Mouse (Mus musculus) adrenal gland, postnatal 10 days (tissue): ENCODE data around the gene Tiam1. TPM values are rescaled to one million over a fixed set of nuclear protein-coding genes. Genes with fewer than 3 reads are reported as not detected.

Experiments used
- DNase-seq: peaks from one replicate; pipeline ENCODE4 v3.0.0; 2021; ENCODE audit warnings: mixed read lengths
- total RNA-seq, 2 experiments: library from RNA; stranded (reverse); gene quantifications; 2 replicates each; pipeline ENCODE4 v1.2.3; 2021

The Tiam1 gene
- total RNA-seq, 2 experiments from 2014 or later, result 47.3 to 50.3 TPM

DNA sequence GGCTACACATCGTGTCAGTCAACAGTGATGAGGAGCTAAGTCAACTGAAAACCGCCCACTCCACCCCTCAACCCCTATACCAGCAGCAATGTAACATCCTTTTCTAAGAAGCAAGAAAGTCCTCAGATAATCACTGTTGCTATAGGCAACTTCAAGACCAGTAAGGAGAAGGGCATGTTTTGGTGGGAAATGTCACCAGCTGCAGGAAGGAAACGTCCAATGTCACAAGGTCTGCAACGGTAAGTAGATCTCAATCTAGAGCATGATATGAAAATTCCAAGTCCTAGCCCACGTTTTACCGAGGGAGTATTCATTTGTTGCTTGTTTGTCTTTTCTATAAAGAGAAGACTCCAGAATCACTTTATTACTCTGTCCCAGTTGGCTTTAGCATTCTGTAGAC lies 95.7 kb downstream of the Tiam1 start:
- DNase-seq, result no peak

DNA sequence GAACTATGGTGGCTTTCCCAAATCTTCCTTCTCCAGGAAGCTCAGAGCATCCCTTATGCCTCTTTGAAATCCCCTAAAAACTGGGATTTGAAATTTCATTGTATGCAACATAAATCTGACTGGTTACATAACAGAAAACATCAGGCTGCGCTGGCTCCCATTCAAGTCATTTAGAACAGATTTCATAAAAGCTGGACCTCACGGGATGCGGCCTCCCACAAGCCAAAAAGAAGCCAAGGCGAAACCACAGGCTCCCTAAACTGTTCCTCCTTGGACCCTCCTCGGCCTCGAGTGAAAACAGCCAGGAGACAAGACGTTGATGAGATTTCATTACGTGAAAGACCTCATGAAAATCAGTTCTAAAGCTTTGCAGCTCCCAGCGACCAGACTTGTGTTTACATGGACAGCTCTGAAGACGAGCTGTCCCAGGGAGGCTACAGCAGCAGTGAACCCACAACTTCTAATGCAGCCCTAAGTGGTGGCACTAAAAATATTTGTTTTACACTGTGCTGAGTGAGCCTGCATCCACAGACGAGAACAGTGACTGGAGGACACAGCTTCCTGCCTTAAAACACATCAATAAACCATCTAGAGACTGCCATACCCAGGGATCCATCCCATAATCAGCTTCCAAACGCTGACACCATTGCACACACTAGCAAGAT lies 96.9 kb downstream of the Tiam1 start:
- DNase-seq, result peak; percentile 51

DNA sequence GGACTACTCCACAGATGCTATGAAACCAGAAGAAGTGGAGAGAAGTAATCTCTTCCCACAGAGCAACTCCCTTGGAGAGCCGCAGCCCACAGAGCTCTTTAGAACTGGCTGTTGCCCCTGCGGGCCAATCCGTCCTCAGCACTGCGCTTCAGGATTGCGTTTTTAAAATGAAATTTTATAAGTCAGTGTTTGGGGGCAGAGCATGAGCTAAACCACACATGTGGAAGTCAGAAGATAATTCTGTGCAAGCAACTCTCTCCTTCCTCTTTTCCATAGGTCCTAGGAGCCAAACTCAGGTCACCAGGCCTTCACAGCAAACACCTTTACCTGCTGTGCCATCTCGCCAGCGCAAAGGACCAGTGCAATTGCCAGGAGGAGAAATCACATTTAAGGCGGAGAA lies 98.0 kb downstream of the Tiam1 start:
- DNase-seq, result no peak

DNA sequence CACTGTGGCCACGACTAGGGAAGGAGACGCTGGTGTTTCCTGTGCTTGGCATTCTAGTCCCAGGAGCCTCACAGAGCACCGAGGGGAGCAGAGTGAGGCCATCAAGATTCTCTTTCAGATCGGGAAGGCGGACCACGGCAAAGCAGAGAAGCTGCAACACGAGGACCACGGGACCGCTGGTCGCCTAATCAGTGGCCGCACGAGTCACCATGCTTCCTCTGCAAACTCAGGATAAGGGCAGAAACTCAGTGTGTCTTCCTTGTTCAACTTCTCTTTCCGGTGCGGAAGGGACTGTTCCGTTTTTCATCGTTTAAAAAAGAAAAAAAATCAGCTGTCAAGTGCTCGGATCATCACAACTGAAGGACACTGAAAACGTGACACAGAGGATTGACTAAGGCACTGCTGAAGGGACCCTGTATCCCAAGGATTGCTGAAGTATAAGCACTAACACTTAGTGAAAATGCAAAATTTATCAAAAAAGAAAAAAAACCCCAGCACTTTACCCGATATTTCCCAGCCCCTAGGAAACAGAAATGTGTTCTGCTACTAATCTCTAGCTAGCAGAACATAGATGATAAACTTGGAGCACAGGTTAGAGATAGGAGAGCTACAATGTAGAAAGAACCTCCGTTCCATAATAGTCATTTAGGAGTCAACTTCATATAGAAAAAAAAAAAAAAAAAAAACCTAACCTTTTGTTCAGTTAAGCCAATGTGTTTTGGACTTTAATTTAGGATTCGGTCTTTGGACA lies 99.4 kb downstream of the Tiam1 start:
- no peak for DNase-seq

DNA sequence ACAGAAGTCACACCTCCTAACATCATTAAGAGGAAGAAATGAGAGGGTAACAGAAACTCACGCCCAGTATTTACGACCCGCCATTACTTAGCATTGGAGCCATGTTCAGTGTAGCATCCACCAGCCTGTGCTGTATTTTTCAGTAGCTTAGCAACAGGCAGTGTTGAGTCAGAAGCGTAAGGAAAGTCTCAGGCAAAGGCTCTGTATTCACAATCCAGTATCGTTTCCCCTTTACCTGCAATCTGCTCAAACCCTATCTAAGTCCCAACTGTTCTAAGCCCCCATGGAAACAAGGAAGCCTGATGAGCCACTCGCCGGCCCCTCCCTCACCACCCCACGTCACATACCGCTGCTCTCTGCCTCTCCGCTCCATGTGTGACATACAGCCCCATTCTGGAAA lies 100.7 kb downstream of the Tiam1 start:
- DNase-seq, result no peak

DNA sequence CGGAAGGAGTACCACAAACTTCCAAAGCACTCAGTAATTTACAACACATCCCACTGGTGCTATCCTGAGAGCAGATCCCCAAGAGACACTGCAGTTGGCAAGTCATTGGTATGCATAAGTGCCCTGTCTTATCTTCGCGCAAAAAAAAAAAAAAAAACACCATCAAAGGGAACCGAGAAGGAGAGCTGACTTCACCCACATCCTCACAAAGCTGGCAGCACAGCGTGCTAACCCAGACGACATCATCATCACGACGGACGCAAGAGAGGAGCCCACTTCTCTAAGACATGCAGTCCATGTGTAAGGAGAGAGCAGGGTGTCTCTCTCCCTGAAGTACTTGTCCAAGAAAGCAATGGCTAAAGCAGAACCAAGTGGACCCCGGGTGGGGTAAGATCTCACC lies 101.2 kb downstream of the Tiam1 start:
- no peak for DNase-seq

DNA sequence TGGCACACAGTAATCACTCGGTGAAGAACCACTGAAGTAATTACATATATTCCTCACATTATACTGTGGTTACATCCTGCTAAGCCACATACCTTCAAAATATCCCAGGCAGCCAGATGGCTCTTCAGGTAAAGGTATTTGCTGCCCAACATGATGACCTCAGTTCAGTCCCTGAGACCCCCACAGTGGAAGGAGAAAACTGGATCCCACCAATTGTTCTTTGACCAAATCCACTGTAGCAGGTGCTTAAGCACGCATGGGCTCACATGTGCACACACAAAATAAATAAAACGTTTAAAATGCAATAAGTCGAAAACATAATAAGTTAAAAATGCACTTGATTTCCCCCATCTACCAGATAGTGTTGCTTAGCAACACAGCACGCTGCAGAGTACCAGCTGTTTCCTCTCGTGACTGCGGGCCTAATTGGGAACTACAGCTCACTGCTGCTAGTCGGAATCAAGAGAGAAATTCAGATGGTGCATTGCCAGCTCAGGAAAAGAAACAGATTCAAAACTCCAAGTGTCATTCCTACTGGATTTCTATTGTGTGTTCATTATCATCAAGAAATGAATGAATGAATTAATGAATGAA lies 102.7 kb downstream of the Tiam1 start:
- no peak for DNase-seq

DNA sequence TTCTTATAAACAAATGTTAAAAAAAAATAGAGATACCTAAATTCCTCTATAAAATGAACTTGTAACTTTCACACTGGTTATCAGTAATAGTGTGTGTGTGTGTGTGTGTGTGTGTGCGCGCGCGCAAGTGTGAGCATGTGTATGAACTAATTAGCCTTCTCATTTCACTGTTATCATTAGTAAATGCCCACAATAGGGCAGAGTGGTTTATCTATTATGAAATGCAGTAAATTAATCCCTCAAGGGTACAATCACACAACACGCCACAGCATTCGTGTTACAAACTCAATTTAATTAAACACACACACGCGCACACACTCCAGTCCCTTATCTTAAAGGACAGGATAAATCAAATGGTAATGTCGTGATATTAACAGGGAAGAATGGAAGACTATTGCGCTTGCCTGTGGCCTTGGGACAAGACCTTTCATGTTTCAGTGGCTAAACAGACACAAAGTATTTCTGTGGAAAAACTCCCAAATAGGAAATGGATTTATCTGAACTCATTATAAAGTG lies 107.9 kb downstream of the Tiam1 start:
- DNase-seq, result no peak

DNA sequence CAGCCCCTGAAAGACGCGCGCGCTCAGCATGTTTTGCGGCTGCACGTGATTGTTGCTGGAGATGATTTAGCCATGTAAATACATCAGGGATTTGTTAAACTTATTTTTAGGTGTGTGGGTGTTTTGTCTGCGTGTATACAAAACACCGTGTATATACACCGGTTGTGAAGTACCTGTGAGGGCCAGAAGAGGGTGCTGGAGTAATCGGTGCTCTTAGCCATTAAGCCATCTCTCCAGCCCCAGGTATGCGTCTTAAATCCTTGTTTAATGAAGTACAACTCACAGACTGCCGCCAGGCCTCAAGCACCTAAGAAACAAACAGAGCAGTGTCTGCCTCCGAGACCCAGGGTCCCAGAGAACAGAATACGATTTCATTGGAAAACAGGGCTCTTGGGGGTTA lies 113.2 kb downstream of the Tiam1 start:
- DNase-seq, result no peak

DNA sequence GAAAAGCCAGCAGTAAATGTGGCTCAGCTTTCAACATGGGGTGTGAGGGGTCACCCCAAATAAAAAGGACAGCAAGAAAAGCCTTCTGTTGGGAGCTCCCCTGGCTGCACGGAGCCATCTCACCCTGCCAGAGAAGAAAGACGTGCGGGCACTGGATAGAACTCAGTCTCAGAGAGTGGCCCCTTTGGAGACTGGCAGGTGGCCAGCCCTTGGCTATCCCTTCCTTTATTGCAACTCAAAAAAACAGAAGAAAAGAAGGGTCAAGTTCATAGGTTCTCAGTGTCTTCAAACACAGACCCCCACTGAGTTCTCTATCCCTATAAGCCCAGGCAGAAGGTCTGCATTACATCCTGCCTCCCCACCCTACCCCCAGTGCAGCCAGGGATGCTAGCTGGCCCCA lies 115.7 kb downstream of the Tiam1 start:
- DNase-seq, result no peak

DNA sequence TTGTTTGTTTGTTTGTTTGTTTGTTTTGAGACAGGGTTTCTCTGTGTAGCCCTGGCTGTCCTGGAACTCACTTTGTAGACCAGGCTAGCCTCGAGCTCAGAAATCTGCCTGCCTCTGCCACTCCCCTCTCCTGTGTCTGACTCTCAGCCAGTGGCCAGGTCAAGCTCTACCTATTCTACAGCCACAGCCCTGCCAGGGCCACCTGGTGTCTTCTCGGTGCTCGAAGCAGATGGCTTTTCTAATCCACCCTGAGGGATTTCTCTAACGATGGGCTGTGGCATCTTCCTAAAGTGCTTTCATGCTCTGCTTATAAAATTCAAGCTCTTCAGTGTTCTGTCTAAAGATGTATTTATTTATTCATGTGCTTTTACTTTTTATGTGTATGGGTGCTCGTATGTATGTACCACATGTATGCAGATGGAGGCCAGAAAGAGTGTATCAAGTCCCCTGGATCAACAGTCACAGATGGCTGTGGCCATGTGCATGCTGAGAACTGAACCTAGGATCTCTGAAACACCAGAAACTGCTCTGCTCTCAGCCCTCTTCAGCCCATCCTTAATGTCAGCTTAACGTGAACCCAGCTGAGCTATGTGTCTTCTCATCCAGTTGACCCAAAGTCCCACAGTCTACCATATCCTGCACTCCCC lies 117.9 kb downstream of the Tiam1 start:
- DNase-seq, result no peak

DNA sequence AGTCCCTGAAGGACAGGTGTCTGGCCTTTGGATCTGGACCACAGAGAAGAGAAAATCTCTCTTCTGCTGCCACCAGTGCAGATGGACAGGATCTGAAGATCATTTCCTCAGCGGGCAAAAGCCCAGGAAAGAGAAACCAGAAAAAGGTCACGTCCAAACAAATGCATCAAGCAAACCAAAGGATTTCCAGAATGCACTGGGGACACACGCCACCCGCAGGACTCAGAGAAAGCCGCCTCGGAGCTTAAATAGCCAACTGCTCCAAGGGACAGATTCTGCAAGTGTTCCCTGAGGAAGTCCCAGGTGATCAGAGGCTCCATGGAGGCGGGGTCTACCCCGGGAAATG lies 119.9 kb downstream of the Tiam1 start:
- no peak for DNase-seq

DNA sequence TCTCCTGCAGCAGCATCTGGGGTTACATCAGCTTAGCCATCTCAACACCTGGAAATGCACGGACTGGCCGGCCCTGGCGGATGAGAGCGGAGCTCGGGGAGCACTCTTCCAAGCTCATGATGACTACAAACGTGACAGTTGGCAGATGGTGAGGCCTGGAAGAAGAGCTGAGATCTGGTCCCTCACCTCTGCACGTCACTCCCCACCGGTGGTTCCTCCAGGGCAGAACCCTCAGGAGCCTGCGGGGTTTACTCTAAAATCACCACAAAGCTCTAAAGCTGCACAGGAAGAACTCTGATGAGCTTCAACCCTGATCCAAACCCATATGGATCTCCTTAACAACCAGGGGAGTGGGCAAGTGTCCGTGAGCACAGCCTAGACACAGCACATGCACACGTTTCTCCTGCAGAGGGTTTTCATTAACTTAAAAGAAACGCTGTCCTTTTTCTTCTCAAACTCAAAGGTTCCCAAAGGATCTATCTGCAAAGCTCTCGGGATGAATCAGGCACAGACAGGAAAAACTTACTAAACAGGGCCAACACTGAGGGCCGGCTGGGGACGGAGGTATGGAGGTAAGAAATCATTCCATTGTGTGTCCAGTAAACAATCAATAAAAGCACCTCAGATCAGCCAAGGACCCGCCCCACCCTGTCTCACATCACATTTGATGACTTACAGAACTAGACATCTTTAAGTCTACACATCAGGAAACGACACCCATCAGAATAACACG lies 120.5 kb downstream of the Tiam1 start:
- no peak for DNase-seq

DNA sequence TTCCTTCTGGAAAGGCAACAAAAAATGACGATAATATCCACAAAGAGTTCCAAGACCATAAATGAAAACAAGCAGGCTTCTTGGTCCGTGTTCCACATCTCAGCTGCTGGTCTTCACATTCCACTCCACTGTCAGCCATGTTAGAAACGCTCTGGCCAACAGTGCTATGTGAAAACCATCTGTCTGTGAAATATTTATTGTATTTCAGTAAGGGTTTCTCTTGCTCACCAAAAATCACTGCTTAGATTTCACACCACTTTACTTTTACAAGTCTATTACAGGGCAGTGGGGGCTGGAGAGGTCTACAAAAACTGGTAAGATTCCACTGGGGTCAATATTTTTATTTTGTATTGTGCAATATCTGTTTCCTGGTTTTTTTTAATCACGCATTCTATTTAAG lies 127.5 kb downstream of the Tiam1 start:
- DNase-seq, result no peak

DNA sequence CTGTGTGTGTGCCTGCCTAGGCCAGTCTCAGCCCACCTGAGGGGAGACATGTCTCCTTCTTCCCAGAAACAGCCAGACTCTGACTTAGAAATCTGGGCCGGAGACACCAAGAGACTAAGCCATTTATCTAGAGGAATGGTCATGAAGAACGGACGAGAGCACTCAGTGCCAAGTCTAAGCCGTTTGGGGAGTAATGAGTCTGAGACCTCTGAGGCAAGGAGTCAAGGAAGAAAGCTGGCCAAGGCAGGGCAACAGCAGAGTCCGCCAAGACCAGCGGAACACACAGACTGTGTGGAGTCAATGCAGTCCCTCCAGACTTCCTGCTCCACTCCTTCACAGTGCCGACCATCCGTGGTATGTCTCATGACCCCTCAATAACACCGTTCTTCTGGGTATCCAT lies 129.0 kb downstream of the Tiam1 start:
- peak; percentile 54 for DNase-seq

DNA sequence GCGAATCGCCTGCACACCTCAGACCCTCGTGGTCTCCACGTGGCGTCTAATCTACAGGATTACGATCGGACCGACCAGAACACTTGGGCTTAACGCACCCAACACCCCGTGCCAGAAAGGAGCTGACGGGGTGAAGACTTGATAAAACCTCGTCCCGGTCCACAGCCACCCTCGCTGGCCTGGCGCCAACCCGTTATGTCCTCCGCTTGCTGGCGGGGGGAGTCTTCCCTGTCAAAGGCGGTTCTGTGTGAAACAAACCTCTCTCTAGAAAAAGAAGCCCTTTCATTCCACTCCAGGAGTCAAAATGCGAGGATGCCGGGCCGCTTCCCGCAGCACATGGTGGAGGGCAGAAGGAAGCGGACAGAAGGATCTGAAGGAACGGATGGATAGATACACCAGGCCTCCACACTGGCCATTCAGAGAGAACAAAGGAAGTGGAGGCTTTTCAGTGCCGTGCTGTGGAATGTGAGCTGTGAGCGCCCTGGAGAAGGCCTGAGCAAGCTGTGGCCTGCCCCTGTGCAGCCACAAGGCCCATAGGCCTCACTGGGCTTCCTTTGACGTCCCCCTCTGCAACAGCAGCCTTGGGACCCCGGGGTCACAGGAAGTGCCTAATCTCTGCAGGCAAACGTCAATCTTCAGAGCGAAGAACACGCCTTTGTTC lies 131.9 kb downstream of the Tiam1 start:
- DNase-seq, result no peak

DNA sequence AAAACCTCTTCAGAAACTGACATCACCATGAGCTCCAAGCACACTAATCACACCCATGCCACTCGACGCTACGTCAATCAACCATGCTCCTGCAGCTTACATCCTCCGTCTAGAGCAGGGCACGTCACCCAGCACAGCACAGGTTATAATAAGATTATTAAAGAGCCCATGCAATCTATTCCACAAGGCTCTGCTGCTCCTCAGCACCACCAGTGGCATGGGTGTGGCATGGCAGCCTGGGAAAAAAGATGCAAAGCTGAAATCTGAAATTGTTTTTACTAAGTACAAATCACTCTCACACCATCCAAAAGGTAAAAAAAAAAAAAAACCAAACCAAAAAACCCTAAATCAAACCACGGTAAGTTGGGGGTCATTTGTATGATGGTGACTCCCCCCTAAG lies 135.1 kb downstream of the Tiam1 start:
- no peak for DNase-seq

DNA sequence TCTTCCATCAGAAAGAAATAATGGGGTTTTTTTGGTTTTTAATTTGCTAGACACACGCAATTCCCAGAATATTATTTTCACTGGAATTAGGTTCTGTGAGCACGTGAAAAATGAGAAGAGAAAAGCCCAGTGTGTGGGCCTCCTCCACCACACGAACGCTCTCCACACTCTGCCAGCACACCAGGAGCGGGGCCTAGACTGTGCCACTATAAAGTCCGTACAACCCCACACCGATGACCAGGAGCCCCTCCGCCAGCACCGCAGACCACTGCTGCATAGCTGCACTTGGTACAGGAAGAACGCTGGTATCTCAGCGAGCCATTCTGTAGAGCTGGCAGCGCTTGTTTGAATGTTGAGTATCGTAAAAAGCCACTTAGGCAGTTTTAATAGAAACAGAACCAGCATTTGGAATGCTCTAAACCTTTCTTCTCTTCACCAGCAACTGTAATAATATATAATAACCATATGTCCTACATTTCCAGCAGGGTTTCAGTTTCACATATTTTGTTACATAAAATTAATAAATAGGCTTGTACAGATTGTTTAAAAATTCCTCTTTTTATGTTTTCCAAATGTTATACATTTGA lies 136.1 kb downstream of the Tiam1 start:
- no peak for DNase-seq

DNA sequence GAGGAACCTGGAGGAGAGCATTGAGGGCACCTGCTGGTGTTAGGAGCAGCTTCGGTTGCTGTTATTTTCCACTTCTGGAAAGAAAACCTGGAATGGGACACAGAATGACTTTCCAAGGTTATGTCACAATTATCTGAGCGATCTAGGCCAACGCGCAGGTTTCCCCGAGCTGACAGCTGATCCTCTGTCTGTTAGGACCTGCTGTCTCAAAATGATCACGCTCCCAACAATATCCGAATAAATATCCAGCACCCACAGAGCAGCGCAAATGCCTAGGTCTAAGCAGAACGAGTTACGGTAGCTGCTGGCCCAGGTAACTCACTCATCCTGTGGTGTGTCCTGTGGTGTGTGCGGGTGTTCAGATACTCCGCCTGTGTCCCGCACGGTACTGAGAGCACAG lies 140.0 kb downstream of the Tiam1 start:
- DNase-seq, result no peak

DNA sequence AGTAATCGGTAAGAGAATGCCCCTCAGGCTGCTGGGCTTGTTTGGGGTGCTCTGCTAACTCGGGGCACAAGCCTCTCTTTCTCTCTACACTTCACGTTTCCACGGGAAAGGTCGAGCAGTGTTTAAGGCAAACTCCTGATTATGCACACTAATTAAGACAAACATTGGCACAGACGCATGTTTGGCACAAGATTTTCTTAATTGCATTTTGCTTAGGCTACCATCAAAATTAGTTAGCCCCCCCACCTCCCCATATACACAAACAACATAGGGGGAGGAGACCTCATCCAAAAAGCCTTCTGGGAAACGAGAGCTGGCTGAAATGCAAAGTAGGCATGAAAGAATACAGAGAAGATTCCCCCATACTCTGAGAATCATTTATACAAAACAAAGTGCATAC lies 148.4 kb downstream of the Tiam1 start:
- no peak for DNase-seq

DNA sequence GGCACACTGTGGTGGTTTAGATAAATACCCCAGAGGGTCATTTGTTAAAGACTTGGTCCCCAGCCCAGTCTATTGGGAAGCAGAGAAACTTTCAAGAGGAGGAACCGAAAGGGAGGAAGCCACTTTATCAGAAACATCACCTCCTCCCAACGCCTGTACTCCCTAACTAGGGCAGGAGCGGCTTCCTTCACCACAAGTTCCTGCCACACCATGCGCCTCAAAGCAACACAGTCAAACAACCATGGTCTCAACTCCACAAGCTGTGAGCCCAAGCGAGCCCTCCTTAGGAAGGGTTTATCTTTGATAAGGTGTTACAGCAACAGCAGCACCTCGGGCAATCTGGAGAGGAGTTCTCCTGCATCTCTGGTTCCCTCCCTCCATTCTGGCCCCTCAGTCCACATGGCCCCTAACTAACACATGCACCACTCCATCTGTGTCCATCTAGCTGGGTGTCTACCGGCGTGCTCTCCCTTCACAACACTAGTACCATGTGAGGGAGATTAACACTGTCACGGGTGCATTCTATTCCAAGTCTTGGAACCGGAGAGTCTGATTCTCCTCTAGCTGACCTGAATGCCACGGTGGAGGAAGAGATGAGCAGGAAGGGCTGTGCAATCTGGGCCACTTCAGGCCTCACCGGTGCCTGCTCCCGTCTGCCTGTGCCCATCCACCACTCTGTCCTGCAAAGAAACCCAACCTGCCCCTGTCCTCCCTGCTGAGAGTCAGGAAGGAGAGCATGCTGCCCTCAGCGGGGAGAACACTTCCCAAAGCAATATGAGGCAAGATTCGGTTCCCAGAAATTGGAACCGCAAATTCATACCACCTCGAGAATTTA lies 149.4 kb downstream of the Tiam1 start:
- peak; percentile 16 for DNase-seq
